Mouse (Mus musculus): Measurements from ENCODE around the gene Gm16485. TPM values are rescaled to one million over a fixed set of nuclear protein-coding genes. Genes with fewer than 3 reads are reported as not detected.

Gene Gm16485
- polyA plus RNA-seq (2015; fragmentation: Nextera tagmentation; extraction: Ambion mirVana): 0.13 and 0.19 TPM in 2 replicates

GRCm38 (mm10) chr9:8971491-8971890 is at the start of gene Gm16485:
Gene Gm16485 (plus strand): TSS chr9:8971791.
- H3K4me1 ChIP-seq (replicated peaks): no peaks in the 10 kb centered on the region
- ATAC-seq: no peak
- H3K4me3 ChIP-seq (replicated peaks): no peak within 1 kb of the TSS
- H3K36me3 ChIP-seq: no peaks in the 10 kb centered on the region
- H3K9me3 ChIP-seq: no peaks in the 10 kb centered on the region
- no peak within 1 kb of the TSS for H3K9ac ChIP-seq (replicated peaks)
- WGBS: 78% methylated on average over 2 of the region's 2 CpGs
- H3K4me2 ChIP-seq (replicated peaks): no peak within 1 kb of the TSS
- H3K27me3 ChIP-seq: no peaks in the 10 kb centered on the region
- H3K27ac ChIP-seq: no peak within 1 kb of the TSS

GRCm38 (mm10) chr9:8927561-8927960 is 44.0 kb upstream of the Gm16485 start:
- Histone ChIP-seq H3K27me3 (no peaks in the 10 kb centered on the region), H3K9me3 (no peaks in the 10 kb centered on the region), H3K4me1 (replicated peaks) (no peaks in the 10 kb centered on the region), H3K36me3 (no peaks in the 10 kb centered on the region), H3K9ac (replicated peaks) (no peak overlapping the region), H3K27ac (no peak overlapping the region), H3K4me2 (replicated peaks) (no peak overlapping the region), H3K4me3 (replicated peaks) (no peak overlapping the region)
- 88% methylated on average over 2 of the region's 2 CpGs for WGBS
- ATAC-seq: no peak

- Histone ChIP-seq H3K4me1 (replicated peaks) (no peaks in the 10 kb centered on the region), H3K4me2 (replicated peaks) (no peak overlapping the region), H3K4me3 (replicated peaks) (no peak overlapping the region), H3K27me3 (no peaks in the 10 kb centered on the region), H3K9me3 (no peaks in the 10 kb centered on the region), H3K27ac (no peak overlapping the region), H3K9ac (replicated peaks) (no peak overlapping the region), H3K36me3 (no peaks in the 10 kb centered on the region)
- no peak for ATAC-seq
- 45% methylated on average over 1 of the region's 1 CpGs for WGBS
Observed at GRCm38 (mm10) chr9:8937753-8938152, 33.8 kb upstream of the Gm16485 start.

- H3K27ac ChIP-seq: no peak overlapping the region
- H3K9ac ChIP-seq (replicated peaks): no peak overlapping the region
- no peaks in the 10 kb centered on the region for H3K4me1 ChIP-seq (replicated peaks)
- no peaks in the 10 kb centered on the region for H3K36me3 ChIP-seq
- no peaks in the 10 kb centered on the region for H3K9me3 ChIP-seq
- ATAC-seq: no peak
- H3K4me2 ChIP-seq (replicated peaks): no peak overlapping the region
- no peak overlapping the region for H3K4me3 ChIP-seq (replicated peaks)
- H3K27me3 ChIP-seq: no peaks in the 10 kb centered on the region
Observed at GRCm38 (mm10) chr9:8953306-8953705, 18.3 kb upstream of the Gm16485 start.

- WGBS: 69% methylated on average over 8 of the region's 8 CpGs
- Histone ChIP-seq H3K27ac (no peak overlapping the region), H3K4me1 (replicated peaks) (no peaks in the 10 kb centered on the region), H3K9me3 (no peaks in the 10 kb centered on the region), H3K27me3 (no peaks in the 10 kb centered on the region), H3K36me3 (no peaks in the 10 kb centered on the region), H3K4me3 (replicated peaks) (no peak overlapping the region), H3K4me2 (replicated peaks) (no peak overlapping the region), H3K9ac (replicated peaks) (no peak overlapping the region)
- ATAC-seq: 0 out of 2 replicates have a peak, but pooled peaks have one; percentile 14
Observed at GRCm38 (mm10) chr9:8964512-8965133, 7.0 kb upstream of the Gm16485 start.

- Histone ChIP-seq H3K4me1 (replicated peaks) (no peaks in the 10 kb centered on the region), H3K4me2 (replicated peaks) (no peak overlapping the region), H3K9me3 (no peaks in the 10 kb centered on the region), H3K27ac (no peak overlapping the region), H3K36me3 (no peaks in the 10 kb centered on the region), H3K4me3 (replicated peaks) (no peak overlapping the region), H3K9ac (replicated peaks) (no peak overlapping the region), H3K27me3 (no peaks in the 10 kb centered on the region)
- ATAC-seq: no peak
- 70% methylated on average over 7 of the region's 7 CpGs for WGBS
Observed at GRCm38 (mm10) chr9:8970240-8970639, 1.4 kb upstream of the Gm16485 start.

- no peak overlapping the region for H3K9ac ChIP-seq (replicated peaks)
- 59% methylated on average over 2 of the region's 2 CpGs for WGBS
- H3K27ac ChIP-seq: no peak overlapping the region
- no peaks in the 10 kb centered on the region for H3K4me1 ChIP-seq (replicated peaks)
- no peaks in the 10 kb centered on the region for H3K9me3 ChIP-seq
- no peak overlapping the region for H3K4me2 ChIP-seq (replicated peaks)
- H3K4me3 ChIP-seq (replicated peaks): no peak overlapping the region
- no peaks in the 10 kb centered on the region for H3K36me3 ChIP-seq
- no peaks in the 10 kb centered on the region for H3K27me3 ChIP-seq
- no peak for ATAC-seq
Observed at GRCm38 (mm10) chr9:8977775-8978174, 6.2 kb downstream of the Gm16485 start.

- ATAC-seq: no peak
- no peak overlapping the region for H3K27ac ChIP-seq
- no peaks in the 10 kb centered on the region for H3K9me3 ChIP-seq
- H3K36me3 ChIP-seq: no peaks in the 10 kb centered on the region
- H3K4me1 ChIP-seq (replicated peaks): no peaks in the 10 kb centered on the region
- no peak overlapping the region for H3K4me3 ChIP-seq (replicated peaks)
- no peak overlapping the region for H3K4me2 ChIP-seq (replicated peaks)
- H3K9ac ChIP-seq (replicated peaks): no peak overlapping the region
- WGBS: 77% methylated on average over 3 of the region's 3 CpGs
- no peaks in the 10 kb centered on the region for H3K27me3 ChIP-seq
Observed at GRCm38 (mm10) chr9:8982315-8982714, 10.7 kb downstream of the Gm16485 start.

GRCm38 (mm10) chr9:8996494-8996893 is 24.9 kb downstream of the Gm16485 start:
- Histone ChIP-seq H3K4me2 (replicated peaks) (no peak overlapping the region), H3K36me3 (no peaks in the 10 kb centered on the region), H3K27ac (no peak overlapping the region), H3K4me1 (replicated peaks) (no peaks in the 10 kb centered on the region), H3K9ac (replicated peaks) (no peak overlapping the region), H3K9me3 (no peaks in the 10 kb centered on the region), H3K27me3 (no peaks in the 10 kb centered on the region), H3K4me3 (replicated peaks) (no peak overlapping the region)
- no peak for ATAC-seq
- 95% methylated on average over 2 of the region's 2 CpGs for WGBS

GRCm38 (mm10) chr9:9001170-9001569 is 29.6 kb downstream of the Gm16485 start:
- ATAC-seq: no peak
- Histone ChIP-seq H3K4me1 (replicated peaks) (no peaks in the 10 kb centered on the region), H3K9ac (replicated peaks) (no peak overlapping the region), H3K27ac (no peak overlapping the region), H3K27me3 (no peaks in the 10 kb centered on the region), H3K4me2 (replicated peaks) (no peak overlapping the region), H3K36me3 (peaks cover 7% of the 10 kb centered on the region), H3K4me3 (replicated peaks) (no peak overlapping the region), H3K9me3 (no peaks in the 10 kb centered on the region)

- H3K36me3 ChIP-seq: no peaks in the 10 kb centered on the region
- no peaks in the 10 kb centered on the region for H3K27me3 ChIP-seq
- 88% methylated on average over 2 of the region's 2 CpGs for WGBS
- H3K27ac ChIP-seq: no peak overlapping the region
- H3K9ac ChIP-seq (replicated peaks): no peak overlapping the region
- H3K9me3 ChIP-seq: no peaks in the 10 kb centered on the region
- ATAC-seq: no peak
- H3K4me1 ChIP-seq (replicated peaks): no peaks in the 10 kb centered on the region
- no peak overlapping the region for H3K4me2 ChIP-seq (replicated peaks)
- H3K4me3 ChIP-seq (replicated peaks): no peak overlapping the region
Observed at GRCm38 (mm10) chr9:9015108-9015507, 43.5 kb downstream of the Gm16485 start.

All from midbrain, embryonic 13.5 days (tissue).